Mouse (Mus musculus) skeletal muscle tissue, adult 2 months (tissue): Measurements from ENCODE around the gene Atg10.

Experiments used
- DNase-seq: peaks from one replicate; pipeline ENCODE4 v3.0.0-alpha.2; 2012; ENCODE audit warnings: low read depth, low spot score

Gene Atg10

DNA sequence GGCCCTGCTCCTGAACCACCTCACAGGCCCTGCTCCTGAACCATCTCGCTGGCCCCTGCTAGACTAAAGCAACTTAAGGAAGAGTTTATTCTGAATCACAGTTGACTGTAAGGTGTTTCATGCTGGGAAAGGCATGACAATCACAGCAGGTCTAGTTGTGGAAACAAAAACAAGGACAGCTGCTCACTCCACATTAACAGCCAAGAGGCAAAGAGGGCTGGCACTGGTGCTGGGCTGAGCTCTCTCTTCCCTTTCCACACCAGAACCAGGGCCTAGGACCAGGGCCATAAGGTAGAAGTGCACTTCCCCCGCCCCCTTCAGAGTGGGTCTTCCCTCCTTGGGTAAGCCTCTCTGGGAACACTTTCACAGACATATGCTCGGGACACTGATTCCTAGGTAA lies 48.4 kb downstream of the Atg10 start:
- DNase-seq: no peak

DNA sequence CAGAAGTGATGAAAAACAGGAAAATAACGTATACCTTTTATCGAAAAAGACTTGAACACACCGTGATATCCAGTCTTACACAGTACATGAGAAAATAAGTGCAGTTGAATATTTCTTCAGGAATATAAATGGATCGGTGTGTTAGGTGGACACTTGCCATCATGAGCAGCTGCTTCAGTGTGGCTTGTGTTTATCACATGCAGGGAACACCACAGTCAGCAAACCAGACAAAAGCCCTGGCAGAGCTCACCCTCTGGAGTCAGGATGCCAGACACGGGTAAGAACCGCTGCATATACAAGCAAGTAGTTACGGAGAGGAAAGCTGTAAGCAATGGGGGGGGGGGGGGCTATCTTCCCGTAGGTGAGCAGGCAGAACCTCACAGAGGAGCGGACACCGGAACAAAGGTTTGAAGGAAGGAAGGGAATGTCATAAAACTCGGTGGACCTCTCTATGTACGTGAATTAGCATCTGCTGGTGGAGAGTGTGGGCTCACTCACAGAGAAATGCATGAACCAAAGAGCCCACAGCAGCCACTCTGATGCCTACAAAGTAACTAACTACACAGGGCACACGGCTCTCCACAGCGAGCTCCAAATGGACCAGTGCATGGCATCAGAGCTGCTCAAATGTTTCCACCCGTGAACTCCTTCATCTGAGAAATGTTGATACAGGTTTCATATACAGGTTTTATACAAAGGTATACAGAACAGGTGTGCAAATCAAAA lies 51.8 kb downstream of the Atg10 start:
- no peak for DNase-seq

DNA sequence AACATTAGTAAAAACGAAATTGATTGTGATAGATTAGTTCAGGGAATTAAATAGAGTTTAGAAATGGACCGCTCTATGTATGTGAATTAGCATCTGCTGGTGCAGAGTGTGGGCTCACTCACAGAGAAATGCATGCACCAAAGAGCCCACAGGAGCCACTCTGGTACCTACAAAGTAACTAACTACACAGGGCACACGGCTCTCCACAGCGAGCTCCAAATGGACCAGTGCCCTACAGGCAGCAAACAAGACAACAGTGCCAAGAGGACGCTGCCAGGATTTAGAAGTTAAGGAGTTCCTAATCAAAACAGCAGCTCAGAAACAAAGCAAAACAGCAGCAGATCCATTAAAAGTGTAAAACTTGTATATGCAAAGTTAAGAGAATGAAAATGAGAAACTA lies 52.6 kb downstream of the Atg10 start:
- DNase-seq: no peak

DNA sequence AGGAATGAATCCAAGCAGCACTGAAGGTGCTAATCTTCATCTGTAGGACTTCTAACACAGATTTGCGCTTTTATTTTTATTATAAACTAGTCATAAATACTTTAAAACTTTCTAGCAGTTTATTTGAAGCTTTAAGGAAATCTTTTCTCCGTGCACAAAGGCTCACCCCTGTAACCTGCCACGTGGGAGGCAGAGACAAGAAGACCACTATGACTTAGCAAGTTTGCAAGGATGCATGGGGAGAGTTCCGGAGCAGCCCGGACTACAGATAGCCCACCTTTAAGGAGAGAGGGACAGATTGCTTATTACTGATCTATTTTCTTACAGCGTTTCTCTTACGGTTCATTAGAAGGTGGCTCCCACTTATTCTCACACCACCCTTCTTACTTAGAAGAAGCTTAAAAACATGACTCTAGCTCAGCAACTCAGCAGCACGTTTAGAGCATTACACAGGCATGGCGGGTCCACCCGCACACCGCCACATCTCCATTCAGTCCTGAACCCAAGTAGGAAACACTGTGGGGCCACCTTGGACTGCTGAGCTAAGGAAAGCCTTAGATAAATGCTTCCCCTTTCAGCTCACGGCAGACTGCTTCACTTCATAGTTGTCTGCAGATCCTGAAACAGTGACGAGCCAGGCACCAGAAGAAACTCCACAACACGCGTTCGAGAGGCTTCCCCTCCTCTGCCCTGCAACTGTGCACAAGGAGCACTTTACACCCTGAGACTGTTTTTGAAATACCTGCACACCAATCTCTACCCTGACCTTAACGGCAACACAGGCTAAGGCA lies 54.0 kb downstream of the Atg10 start:
- no peak for DNase-seq

DNA sequence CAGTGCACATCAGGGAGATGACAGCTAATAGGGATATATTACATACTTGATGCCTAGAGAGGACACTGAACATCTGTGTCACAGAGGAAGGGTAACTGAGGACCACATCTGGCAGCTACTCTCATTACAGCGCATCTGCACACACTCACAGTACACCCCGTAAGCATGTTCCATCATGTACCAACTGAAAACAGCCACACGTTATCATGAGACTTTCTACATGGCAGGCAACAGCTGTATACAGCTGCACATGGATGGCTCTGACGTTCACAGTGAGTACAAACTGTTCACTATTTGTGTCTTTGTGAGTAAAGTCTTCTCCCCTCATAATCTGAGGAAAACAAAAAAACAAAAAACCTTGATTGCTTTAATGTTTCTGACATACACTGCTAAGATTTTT lies 55.3 kb downstream of the Atg10 start:
- DNase-seq: no peak

DNA sequence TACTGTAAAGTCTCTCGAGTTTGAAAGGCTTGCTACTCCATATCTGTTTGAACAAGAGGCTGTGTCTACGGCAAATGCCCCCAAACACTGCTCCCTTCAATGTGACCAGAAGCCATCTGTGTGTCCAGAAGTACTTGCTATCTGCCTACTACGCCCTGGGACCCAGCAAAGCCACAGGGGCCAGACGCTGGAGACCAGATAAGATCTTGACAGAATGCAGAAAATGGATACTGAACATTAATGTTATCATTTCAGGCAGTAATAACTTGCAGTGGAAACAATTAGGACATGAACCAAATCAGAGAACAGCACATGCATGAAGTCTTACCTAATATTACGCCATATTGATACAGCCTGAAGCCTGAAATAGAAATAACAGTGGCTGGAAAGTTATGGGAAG lies 56.2 kb downstream of the Atg10 start:
- DNase-seq: no peak

DNA sequence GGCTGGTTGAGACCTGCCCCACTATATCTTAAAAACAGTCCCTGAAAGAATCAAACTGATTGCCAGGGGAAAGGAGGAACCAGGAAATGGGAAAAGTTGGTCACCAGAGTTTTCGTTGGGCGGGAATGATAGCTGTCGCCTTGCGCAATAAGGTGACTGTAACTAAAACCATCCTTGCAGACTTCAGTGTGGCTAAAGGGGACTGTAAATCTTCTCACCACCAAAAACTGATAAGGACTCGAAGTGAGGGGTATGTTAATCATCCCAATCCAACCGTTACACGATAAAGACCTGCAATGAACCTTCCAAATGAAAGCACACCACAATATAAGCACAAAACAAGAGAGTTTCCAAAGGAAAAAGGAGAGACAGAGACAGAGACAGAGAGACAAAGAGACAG lies 57.5 kb downstream of the Atg10 start:
- no peak for DNase-seq

DNA sequence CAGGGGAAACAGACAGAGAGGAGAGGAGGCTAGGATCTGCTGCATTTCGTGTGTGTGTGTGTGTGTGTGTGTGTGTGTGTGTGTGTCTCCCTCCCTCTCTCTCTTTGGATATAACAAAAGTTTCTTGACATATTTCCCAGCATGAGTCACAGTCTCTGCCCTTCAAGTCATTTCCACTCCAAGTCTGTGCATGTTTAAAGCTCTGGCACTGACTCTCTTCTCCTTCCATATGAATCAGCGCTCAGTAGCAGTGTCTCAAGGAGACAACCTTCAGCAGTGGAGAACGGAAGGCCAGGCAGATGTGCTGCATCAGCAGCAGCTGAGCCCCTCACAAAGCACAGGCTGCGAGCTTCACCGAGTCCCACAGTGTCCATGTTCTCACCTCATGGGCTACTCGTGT lies 58.6 kb downstream of the Atg10 start:
- DNase-seq: no peak

DNA sequence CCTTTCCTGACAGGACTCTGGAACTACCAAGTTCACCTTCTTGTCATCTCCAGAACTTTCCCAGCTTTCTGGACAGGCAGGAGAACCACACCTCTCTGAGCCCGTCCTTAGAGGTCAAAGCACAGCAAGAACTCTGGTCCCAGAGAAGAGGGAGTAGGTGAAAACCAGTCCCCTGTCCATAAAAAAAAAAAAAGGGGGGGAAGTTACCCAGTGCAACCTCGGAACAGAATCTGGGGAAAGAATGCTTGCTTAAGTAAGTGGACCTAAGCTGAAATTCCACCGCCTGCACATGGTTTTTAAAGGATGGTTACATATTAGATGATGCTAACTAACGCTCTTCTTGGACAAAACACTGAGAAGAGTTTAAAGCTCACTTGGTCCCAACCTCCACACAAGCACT lies 60.5 kb downstream of the Atg10 start:
- DNase-seq: no peak

DNA sequence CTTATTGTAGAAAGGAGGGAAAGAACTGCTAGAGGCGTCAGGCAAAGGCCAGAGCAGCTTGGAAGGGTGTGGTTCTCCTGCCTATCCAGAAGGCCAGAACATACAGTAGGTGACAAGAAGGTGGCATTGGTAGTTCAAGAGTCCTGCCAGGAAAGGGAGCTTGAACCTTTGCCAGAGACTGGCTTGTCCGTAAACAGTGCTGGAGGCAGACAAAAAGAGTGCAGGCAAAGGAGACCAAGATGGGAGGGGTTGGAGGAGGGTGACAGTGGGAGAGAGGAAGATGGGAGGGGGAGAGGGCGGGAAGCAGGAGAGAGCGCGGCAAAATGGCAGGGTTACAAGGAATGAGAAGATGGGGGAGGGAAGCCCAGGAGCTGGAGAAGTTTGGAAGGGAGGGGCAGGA lies 61.3 kb downstream of the Atg10 start:
- no peak for DNase-seq

DNA sequence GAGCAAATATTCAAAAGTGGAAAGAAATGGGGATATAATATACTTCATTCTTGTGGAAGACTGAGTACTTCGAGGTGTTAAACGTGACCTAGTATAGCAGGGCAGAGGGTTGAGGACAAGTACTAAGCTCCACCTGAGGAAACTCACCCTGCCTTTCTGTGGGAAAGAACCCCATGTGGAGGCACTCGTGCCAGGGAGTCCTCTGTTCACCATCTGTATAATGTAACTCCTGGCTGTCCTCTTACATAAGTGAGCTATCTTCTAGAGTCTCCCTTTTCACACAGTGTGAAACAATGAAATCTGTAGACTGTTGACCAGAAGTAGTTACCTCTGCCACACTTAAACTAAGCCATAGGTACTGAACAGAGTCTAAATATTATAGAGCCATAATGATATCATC lies 63.2 kb downstream of the Atg10 start:
- DNase-seq: no peak

DNA sequence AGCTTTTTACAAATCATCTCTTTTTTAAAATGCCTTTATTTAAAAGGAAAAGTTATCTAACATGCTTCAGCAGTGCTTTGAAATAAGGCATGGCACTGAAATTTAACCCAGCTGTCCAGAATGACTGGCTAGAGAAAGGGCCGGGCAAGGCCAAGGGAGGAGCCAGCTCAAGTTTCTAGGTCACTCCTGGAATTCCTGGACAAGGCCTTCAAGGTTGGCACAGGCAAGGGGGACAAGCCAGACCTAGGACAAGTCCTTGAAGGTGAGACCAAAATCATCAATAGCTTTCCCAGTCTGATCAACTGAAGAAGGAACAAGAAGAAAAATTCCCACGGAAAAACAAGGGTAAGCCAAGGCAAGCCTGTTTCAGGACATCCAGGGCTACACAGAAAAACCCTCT lies 63.9 kb downstream of the Atg10 start:
- DNase-seq: no peak

DNA sequence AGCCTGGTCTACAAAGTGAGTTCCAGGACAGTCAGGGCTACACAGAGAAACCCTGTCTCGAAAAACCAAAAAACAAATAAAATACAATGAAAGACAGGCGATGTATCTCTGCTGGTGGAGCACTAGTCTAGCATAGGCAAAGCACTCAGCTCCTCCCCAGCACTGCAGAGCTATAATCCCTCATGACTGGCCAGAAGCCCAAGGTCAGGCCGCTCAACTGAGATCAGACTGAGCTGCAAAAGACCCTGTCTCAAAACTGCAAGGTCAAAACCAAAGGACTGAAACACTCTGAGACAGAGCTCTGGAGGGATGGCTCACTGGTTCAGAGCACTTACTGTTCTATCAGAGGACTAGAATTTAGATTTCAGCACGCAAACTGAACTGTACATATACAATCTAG lies 65.8 kb downstream of the Atg10 start:
- no peak for DNase-seq

DNA sequence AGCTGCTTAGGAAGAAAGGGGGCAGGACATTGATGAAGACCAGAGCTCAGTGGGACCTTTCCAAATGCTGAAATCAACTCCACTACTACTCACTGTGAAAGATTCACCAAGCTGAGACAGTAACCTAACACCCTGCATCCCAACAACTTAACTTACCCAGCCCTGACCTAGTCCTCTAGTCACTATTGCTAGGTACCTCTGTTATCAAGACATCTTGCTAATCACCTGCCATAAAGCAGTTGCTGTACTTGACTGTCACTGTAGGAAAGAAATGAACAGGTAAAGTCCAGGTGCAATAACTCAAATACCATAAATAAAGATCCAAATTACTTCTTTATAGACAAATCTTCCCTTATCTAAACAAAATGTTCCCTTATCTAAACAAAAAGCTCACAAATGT lies 66.3 kb downstream of the Atg10 start:
- no peak for DNase-seq

DNA sequence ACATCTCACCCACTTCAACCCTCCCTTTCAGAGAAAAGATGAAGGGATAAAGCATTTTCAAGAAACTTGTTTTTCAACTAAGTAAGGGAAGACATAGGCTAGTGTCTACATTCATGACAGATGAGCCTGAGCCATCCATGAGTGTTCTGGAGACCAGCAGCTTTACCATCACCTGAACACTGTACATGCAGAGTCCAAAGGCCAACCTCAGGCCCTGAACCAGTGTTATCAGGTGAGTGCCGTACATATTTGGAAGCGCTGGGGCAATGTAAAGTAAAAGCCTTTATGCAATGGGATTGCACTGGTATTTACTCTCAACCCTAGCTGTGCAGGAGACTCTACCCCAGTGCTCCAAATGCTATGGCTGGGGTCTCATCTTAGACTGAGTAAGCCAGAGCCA lies 66.8 kb downstream of the Atg10 start:
- no peak for DNase-seq

DNA sequence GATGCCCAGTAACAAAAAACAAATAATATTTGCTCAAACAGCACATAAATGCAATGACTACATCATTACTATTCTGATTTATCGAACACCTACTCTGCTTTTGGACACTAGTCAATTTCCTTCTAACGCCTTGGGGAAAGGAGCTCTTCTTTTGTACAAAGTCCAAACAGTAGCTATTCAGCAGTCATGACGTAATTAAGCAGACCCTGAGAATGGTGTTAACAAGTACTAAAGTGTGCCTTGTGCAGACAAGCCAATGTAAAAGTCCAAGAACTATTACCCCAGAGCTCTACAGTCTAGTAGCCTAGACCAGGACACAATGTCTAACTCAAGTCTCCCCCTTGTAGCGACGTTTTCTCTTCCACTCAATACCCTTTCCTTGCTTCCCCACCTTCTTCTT lies 67.5 kb downstream of the Atg10 start:
- DNase-seq: no peak

DNA sequence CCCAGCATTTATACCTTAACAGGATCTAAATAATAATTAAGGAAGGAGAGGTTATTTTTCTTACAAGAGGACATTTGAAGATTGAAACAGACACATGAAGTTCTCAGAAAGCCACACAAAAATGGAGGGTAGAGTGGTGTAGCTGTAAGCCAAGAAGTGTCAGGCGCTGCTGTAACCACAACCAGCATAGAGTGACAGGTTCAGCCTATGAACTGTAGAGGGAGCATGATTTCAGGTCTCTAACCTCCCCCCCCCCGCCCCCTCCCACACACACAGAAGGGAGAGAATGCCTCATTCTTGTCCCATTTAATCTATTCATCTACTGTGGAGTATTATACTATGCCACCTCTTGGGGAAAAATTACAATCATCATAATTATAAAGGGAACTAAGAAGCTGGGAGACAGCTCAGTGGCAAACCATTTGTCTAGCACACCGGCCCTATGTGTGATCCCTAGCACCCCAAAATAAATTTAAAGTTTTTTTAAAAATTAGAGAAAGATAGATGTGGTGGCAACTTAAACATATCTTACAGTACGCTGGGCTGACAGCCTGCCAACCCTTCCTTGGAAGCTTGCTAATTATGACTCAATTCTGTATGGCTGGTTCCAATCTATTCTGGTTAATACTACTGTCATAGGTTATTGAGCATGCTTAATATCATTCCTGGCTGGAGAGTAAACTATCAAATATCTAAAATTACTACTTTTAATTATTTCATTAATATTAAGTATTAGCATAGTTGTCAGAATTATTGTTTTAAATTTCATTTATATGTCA lies 68.2 kb downstream of the Atg10 start:
- no peak for DNase-seq

DNA sequence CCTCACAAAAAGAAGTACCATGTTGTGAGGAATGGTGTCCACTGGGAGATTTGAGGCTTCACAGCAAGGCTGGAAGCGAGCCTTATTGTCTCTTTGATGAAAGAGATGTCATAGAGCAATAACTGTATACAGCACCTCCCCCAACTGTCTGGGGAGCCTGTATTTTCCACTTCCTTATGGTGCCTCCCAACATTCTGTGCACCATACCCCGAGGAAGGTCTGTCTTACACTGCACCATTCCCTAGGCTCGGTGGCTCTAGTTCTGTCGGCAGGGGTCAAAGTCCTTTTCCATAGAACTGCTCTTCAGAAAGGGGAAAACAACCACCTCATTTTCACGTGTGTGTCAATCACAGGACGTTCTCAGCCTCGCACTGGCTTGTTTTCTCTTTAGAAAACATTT lies 69.1 kb downstream of the Atg10 start:
- no peak for DNase-seq

DNA sequence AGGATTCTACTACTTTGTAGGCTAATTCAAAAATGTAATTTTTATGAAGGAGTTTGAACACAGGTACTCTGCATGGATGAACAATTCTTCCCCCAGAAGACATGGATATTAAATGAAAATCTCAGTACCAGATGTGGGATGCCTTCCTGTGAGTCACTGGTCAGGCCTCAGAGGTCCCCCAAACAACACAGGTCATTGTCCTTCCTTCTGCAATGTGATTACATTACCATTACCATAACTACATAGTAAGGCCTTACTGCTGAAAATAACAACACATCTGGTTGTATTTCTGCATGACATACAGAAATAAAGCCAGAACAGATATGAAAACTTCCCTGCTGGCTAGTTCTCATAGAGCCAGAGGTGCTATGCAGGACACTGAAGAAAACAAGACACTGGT lies 87.4 kb downstream of the Atg10 start:
- DNase-seq: no peak

DNA sequence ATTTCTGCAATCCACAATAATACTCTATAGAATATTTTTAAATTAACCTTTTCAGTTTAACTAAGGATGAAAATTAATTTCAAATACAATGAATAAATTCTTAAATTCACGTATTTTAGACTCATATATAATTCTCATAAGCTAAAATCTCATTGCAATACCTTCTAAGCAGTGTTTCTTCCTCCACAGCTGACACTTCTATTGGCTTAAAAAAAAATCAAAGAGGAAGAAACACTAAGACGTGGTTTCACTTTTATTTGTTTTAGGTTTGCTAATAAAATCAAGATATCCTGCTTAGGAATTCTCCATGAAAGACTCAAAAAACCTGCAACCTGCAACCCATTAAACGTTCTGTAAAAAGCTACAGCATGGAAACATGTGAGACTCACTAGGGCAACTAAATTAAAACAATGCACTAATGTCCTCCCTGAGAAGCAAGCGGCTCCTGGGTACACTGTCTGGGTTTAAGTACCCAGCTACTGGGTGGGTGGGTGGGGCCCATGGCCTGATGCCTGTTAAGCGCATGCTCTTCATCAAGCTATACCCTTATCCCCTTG lies 90.4 kb downstream of the Atg10 start:
- DNase-seq: no peak

DNA sequence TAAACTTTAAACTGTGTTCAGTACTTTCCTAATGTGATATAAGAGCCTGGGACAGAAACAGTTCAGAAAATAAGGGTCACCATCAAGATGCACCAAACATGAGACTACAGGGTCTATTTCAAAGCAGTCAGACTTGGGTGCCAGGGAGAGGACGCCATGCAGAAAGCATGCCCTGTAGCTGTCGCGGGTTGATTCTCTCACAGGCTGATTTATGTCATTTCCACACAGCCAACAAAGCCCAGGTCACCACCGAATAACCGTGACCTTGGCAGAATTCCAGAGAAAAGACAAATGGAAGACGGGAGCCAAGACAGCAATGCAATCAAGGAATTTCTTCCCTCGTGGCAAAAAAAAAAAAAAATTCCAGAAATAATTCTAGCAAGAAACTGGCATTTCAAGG lies 94.7 kb downstream of the Atg10 start:
- no peak for DNase-seq

DNA sequence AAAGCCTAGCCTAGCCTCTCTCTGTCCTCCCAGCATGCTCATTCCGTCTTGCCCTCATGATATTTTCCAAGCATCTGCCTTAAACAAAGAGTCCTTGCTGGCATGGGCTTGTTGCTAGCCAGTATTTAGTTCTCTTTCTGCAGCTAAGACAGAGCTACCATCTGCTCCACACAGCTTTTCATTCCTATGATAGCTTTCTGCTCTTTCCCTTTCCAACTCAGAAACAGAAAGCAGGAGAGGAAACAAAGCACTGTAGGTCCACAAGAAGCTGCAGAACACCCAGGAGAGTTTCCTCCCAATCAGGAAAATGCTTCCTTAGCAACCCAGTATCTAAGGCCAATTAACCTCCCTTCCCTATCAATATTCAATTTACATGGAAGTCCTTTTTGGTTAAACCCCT lies 95.2 kb downstream of the Atg10 start:
- no peak for DNase-seq
